Mouse (Mus musculus): ENCODE measurements at regions not wholly inside any gene's neighbourhood (a gene's known extent, or its start where the extent isn't known, plus 50 kb on each side); places are given as distances from the start of the nearest gene placed in this dataset.

GRCm38 (mm10) chr19:14740936-14741335 lies 143.1 kb upstream of the Tle4 start:
- no peak for DNase-seq

DNA sequence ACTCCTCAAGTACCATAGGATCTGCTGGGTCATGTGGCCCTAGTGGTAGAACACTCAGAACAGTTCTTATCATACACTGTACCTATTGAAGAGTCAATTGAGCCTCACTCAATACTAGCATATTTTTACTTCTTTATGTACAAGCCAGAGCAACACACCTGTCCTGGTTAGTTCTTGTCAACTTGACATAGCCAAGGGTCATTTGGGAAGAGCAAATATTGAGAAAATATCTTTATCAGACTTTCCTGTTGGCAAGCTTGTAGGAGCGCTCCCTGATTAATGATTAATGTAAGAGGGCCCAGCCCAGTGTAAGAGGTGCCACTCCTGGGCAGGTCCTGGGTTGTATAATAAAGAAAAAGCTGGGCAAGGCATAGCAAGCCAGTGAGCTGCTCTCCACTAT lies 142.3 kb upstream of the Tle4 start:
- DNase-seq: no peak

- no peak for DNase-seq
Observed at GRCm38 (mm10) chr19:14736514-14736913, 138.7 kb upstream of the Tle4 start.

DNA sequence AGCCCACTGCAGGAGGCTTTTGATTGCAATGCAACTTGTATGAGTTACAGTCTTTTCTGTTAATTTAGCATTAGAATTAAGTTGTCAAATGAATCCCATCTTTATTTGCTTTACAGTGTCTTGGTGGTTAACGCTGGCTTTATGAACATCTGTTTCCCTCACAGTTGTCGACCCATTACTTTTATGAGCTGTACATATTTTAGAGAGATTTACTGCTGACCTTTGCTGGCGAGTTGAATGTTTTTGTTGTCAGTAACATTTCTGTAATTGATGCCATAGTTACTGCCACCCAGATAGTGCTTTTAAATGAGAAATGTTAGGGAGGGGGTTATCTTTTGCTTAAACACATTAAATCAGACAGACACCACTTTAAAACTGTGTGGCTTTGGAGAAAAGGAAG lies 127.5 kb upstream of the Tle4 start:
- DNase-seq: peak; percentile 21

GRCm38 (mm10) chr19:14724637-14725036 lies 126.8 kb upstream of the Tle4 start:
- DNase-seq: peak; percentile 14

- no peak for DNase-seq
Observed at GRCm38 (mm10) chr19:14705791-14706190, 107.9 kb upstream of the Tle4 start.

GRCm38 (mm10) chr19:14701116-14701515 lies 103.3 kb upstream of the Tle4 start:
- no peak for DNase-seq

- no peak for DNase-seq
Observed at GRCm38 (mm10) chr19:14695369-14695768, 97.5 kb upstream of the Tle4 start.

DNA sequence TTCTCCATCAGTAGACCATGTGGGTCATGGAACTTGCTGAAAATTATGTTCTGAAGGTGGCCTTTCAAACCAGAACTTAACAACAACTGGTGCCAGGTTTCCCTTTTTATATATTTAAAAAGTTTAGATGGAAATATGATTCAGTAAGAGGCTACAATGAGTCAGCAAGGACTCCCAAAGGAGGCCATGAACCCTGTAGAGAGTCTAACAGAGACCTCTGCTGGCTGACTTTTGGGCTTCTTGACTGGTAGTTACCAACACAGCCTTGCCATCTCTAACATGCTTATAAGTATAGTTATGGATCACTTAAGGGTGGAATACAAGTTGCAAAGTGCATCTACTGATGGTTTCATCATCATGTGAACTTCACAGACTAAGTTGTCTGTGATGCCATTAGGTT lies 94.3 kb upstream of the Tle4 start:
- no peak for DNase-seq

- no peak for DNase-seq
Observed at GRCm38 (mm10) chr19:14685628-14686027, 87.8 kb upstream of the Tle4 start.

DNA sequence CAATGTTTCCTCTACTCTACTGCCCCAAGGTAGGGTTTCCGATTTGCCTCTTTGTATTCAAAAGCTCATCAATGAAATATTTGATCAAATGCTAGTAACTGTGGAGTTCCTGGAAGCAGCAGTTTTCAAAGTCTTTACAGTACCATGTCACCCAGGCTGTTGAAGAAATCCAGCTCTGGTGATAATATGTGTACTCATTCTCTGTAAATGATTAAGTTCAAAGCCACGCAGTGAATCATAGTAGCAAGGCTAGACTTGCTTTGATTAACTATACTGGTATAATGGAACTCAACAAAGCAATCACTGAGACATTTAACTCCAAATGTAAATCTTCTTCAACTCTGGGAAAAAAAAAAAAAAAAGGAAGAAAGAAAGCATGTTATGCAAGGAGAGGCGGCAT lies 86.8 kb upstream of the Tle4 start:
- DNase-seq: no peak

DNA sequence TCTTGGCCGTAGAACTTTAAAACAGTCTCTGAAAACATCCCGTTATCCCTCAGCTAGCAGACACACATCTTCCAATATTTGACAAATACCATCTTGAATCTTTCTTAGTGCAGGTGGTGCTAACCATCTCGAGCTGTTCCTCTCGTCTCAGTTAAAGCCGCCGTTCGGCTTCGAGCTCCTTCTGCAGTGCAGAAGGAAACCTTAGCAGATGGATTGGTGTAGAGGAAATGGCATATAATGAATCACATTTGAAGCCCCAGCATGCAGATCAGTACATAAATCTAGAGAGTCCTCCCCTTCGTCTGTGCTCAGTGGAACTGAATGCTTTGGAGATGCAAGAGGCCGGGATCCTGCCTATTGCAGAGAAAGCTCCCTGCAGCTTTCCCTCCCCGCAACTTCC lies 83.5 kb upstream of the Tle4 start:
- DNase-seq: no peak

DNA sequence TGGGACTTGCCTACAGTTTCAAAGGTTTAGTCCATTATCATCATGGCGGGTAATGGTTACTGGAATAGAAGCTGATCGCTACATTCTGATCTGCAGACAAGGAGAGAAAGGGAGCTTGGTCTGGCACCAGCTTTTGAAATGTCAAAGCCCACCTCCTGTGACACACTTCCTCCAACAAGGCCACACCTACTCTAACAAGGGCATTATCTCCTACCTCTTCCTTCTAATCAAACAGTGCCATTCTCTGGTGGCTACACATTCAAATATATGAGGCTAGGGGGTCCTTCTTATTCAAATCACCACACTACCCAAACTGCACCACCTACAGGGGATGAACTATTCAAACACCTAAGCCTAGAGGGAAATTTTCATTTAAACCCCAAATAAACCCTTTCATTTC lies 81.9 kb upstream of the Tle4 start:
- DNase-seq: no peak

DNA sequence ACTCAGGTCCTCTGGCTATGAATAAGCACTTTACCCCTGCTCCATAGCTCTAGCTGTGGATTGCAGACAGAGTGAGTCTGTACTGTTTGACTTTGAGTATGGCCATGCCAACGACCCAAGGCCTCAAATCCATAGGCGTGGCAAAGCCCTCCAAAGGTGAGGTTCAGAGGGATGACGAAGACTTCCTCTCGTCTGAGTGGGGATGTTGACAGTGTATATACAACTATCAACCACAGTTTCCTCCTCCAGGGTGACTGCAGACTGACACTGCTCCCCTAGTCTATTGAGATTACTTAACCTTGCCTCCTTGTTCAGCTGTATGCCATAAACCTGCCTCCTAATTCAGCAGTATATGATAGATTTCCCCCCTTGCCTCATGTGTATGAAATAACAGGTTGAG lies 80.7 kb upstream of the Tle4 start:
- DNase-seq: no peak

DNA sequence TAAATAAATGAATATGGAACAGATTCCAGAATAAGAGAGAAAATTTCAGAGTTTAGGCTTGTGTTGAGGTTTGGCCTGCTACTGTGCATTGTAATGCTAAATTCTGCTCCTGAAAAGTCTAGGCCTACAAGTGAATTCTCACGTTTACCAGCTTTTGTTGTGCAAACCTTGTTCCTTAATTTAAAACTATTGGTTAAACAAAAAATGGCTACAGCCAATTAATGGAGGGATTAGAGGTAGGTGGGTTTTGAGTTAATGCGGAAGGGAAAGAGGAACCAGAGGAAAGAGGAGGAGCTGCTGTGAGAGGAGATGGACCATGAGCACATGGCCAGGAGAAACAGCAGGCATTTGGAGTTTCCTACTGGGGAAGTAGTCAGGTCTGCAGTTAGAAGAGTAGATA lies 79.1 kb upstream of the Tle4 start:
- DNase-seq: no peak

GRCm38 (mm10) chr19:14670821-14671104 lies 72.9 kb upstream of the Tle4 start:
- peak; percentile 42 for DNase-seq

DNA sequence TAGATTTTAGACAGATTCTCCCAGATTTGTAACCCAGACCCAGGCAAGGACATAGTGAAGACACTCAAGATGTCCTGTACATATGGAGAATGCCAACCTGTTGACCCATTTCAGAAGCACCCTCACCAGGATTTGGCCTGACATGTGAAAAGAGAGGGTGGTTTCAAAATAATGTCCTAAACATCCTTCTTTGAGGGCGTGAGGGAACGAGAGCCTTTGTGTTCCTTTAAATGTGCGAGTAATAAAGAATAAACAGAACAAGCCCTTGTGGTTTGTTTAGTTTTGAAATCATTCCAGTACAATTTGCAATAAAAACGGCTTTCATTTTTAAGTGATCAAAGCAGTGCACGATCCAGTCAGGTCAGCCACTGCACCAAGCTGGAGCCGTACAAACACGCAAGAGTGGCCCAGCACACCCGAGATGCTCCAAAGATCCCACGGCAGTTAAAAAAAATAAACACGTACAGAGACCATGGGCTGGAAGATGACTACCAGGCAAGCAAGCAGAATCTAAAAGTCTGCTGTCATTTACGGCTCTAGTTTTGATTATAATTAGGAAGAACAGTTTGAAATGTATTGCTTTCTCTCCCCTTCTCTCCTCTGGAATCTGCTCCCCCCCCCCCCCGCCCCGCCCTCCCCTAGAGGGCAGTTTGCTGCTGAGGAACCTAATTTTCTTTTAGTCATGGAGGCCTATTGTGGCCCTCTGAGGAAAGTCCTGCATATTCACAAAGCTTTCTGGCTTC lies 72.4 kb upstream of the Tle4 start:
- peak; percentile 15 for DNase-seq

- DNase-seq: no peak
Observed at GRCm38 (mm10) chr19:14668512-14669181, 70.8 kb upstream of the Tle4 start.

- no peak for DNase-seq
Observed at GRCm38 (mm10) chr19:14664682-14665417, 67.0 kb upstream of the Tle4 start.

DNA sequence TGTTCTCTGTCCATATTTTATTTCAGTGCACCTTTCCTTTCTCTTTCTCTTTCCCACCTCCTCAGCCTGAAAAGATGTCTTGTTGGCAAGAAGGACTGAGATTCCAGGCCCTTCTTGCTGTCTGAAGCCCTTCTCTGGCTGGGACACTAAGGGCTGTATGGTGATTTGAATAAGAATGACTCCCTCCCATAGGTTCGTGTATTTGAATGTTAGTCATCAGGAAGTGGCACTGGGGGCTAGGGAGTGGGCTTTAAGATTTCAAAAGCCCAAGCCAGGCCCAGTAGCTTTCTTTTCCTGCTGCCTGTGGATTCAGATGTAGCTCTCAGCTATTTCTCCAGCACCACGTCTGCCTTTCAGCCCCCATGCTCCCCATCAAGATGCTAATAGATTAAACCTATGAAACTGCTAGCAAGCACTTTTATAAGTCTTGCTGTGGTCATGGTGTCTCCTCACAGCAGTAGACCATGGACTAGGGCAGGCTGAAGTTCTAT lies 66.3 kb upstream of the Tle4 start:
- no peak for DNase-seq

DNA sequence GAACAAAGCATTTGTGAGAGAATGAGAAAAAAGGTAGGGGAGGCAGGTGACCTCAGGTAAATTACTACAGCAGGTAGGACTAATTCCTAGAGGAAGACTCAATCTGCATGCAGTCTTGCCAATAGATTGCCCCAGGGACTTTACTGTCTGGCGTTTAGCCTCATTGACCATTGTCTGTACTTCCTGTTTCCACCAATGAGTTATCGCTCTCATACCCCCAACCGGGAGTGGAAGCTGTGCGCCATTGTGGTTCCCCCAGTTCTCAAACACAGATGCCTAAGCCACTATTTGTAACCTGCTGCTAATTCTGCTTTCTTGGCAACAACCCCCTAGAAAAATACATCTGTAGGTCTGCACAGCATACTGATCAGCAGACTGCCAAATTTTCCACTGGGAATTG lies 65.5 kb upstream of the Tle4 start:
- no peak for DNase-seq

DNA sequence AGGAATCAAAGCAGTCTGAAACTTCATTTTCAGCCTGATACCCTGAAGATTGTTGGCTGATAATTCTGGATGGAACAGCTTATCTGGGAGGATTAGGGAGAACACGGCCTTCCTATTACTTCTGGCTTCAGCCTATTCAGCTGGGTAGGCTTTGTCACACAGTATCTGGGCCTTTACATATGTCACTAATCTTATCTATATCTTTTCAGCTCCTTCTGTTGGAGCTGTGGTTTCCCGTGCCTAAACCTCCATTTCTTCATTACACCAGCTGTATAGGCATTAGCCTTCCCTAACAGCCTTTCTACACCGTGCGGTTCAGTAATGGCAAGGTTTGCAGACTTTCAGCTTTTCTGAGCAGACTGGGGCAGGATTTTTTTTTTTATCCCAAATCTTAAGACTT lies 61.9 kb upstream of the Tle4 start:
- DNase-seq: no peak

- DNase-seq: no peak
Observed at GRCm38 (mm10) chr19:14658479-14658878, 60.6 kb upstream of the Tle4 start.

DNA sequence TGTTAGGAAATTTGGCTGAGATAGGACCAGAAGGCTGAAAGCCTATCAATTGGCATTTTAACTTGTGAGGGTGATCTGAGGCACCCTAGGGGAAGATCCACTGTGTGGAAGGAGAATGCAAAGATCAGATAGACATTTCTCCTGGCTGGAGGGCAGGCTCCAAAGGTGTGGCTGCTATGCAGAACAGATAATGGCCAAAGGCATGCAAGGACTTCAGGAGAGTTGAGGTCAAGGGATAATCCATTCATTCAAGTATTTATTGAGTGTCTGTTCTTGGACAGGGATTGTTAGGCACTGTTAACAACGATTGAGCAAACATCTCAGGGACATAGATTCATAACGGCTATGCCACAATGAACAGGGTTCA lies 58.2 kb upstream of the Tle4 start:
- DNase-seq: no peak

Data from embryo, embryonic 11 days (tissue).